Mouse (Mus musculus): ENCODE results near the gene Mut.

DNA sequence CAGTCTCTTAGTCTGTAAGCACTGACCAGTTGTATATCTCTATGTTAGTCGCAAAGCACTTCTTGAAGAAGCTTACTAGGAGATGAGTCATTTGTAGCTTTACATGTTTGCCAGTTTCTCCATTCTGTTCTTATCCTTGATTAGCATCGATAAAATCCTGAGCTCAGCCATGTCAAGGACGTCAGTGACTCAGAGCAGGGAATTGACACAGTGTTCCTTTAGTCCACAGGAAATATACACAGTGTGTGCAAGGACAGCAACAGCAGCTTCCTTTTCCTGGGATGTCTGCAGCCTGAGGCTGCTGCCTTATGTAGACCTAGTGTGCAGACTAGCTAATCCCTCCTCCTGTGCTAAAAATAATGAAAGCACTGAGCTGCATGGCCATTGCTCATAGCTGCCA lies 14.0 kb downstream of the Mut start:
- TF ChIP-seq CTCF (IDR thresholded peaks at IDR 0.05; ENCODE audit: low read depth) (no peak), EP300 (IDR thresholded peaks at IDR 0.05; ENCODE audit: low read depth) (no peak)

Measured in liver, embryonic 14.5 days (tissue).